Mouse (Mus musculus): ENCODE measurements around the gene Gfod2. TPM values are rescaled to one million over a fixed set of nuclear protein-coding genes. Genes with fewer than 3 reads are reported as not detected.

Gfod2 gene
- polyA plus RNA-seq, 1 experiment from 2014 or later = 36.6 TPM

DNA sequence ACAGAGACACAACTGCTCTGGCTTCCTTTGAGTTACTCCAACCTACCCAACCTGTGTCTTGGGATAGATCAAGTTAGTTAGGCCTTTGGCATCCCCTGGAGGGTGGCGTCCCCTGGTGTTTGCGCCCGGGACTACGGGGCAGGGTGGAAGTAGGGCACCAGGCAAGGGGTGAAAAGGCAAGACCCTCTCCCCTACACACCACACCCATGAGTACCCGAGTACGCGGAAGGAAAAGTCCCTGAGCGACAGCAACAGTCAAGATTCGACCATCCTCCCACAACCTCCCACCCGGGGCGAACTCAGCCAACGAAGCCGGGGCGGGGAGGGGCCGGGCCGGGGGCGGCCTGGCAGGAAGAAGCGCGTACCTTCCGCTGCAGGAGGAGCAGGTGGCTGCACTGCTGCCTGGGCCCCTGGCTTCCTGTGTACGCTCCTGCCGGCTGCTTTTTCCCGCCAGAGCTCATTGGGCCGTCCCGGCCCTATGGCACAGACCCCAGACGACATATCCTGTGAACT lies 72.6 kb downstream of the Gfod2 start, which contains the start of gene Carmil2:
Gene Carmil2 (plus strand): TSS at position 479 of the 513 bp plus-strand sequence.
- WGBS = 10% methylated on average over 26 of the region's 26 CpGs
- Histone ChIP-seq H3K4me3 (peak within 1 kb of the TSS; percentile 30; the same call in 1 of the 2 replicates), H3K4me1 (peaks cover 15% of the 10 kb centered on the region), H3K27ac (replicated peaks) (0 out of 2 replicates have a peak within 1 kb of the TSS, but pooled peaks have one; percentile 8), H3K27me3 (replicated peaks; ENCODE audit: low read depth, poor library complexity, severe bottlenecking) (peaks cover 6% of the 10 kb centered on the region; the same call in 1 of the 2 replicates), H3K36me3 (replicated peaks) (peaks cover 39% of the 10 kb centered on the region), H3K9me3 (no peaks in the 10 kb centered on the region)
- peak; percentile 65 for DNase-seq (ENCODE audit: low spot score)

DNA sequence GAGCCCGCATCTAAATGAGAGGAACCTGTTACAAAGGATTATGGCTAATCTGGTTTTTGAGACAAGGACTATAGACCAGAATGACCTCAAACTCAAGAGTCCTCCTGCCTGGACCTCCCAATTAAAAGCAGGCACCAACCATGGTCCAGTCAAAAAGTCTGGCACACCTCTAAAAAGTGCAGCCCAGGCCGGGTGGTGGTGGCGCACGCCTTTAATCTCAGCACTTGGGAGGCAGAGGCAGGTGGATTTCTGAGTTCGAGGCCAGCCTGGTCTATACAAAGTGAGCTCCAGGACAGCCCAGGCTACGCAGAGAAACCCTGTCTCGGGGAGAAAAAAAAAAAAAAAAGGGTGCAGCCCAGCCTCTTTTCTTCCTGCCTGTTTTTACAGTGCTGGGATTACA lies 73.1 kb downstream of the Gfod2 start:
- Histone ChIP-seq H3K27ac (replicated peaks) (no peak overlapping the region), H3K9me3 (no peaks in the 10 kb centered on the region), H3K27me3 (replicated peaks; ENCODE audit: low read depth, poor library complexity, severe bottlenecking) (peaks cover 6% of the 10 kb centered on the region; the same call in 1 of the 2 replicates), H3K36me3 (replicated peaks) (peaks cover 44% of the 10 kb centered on the region), H3K4me3 (no peak overlapping the region), H3K4me1 (peaks cover 15% of the 10 kb centered on the region)
- 80% methylated on average over 7 of the region's 7 CpGs for WGBS
- DNase-seq (ENCODE audit: low spot score) = no peak

DNA sequence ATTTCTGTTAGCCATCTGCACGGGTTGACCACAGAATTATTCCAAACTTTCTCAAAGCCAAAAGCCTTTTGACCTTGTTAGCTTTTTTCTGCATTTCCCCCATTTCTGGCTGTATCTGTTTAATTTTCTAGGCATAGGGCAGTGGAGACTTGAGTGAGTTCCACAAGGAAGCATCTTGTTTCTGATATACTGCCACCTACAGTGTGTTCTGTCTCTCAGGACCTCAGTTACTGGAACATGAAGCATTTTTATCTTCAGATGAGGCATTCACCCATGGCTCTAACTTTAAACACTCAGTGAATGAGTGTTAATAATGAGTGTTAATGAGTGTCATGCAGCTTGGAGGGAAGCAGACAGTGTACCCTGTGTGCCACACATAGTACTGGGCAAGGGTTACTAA lies 80.6 kb downstream of the Gfod2 start:
- H3K27ac ChIP-seq (replicated peaks) = no peak overlapping the region
- H3K27me3 ChIP-seq (replicated peaks; ENCODE audit: low read depth, poor library complexity, severe bottlenecking) = no peaks in the 10 kb centered on the region
- no peak for DNase-seq (ENCODE audit: low spot score)
- H3K4me1 ChIP-seq = no peaks in the 10 kb centered on the region
- no peaks in the 10 kb centered on the region for H3K9me3 ChIP-seq
- WGBS = 98% methylated on average over 1 of the region's 1 CpGs
- H3K4me3 ChIP-seq = no peak overlapping the region
- H3K36me3 ChIP-seq (replicated peaks) = peaks cover 99% of the 10 kb centered on the region

Other genes starting within 250 kb of the Gfod2 start
- gene Hsd11b2, start 239.9 kb downstream of the Gfod2 start, polyA plus RNA-seq (2016; fragmentation: Nextera tagmentation; extraction: Ambion mirVana) = 18.8 and 22.2 TPM in 2 replicates
- 64.7 and 64.9 TPM in 2 replicates for gene Atp6v0d1, start 192.6 kb downstream of the Gfod2 start, polyA plus RNA-seq (2016; fragmentation: Nextera tagmentation; extraction: Ambion mirVana)
- gene Ripor1, start 153.4 kb downstream of the Gfod2 start, polyA plus RNA-seq (2016; fragmentation: Nextera tagmentation; extraction: Ambion mirVana) = 13.5 and 15.9 TPM in 2 replicates
- gene Ctcf, start 122.1 kb downstream of the Gfod2 start, polyA plus RNA-seq (2016; fragmentation: Nextera tagmentation; extraction: Ambion mirVana) = 136 and 137 TPM in 2 replicates
- gene Agrp, start 121.3 kb downstream of the Gfod2 start, polyA plus RNA-seq (2016; fragmentation: Nextera tagmentation; extraction: Ambion mirVana) = 0.59 and 0.64 TPM in 2 replicates
- gene Carmil2, start 72.4 kb downstream of the Gfod2 start, polyA plus RNA-seq (2016; fragmentation: Nextera tagmentation; extraction: Ambion mirVana) = 1.5 TPM in 2 replicates
- 67.7 and 72.6 TPM in 2 replicates for gene Acd, start 57.6 kb downstream of the Gfod2 start, polyA plus RNA-seq (2016; fragmentation: Nextera tagmentation; extraction: Ambion mirVana)
- gene Pard6a, start 57.5 kb downstream of the Gfod2 start, polyA plus RNA-seq (2016; fragmentation: Nextera tagmentation; extraction: Ambion mirVana) = 15.1 and 16.8 TPM in 2 replicates
- gene 4933405L10Rik, start 51.0 kb downstream of the Gfod2 start, polyA plus RNA-seq (2016; fragmentation: Nextera tagmentation; extraction: Ambion mirVana) = not detected in 2 replicates
- 49.3 and 54.0 TPM in 2 replicates for gene Enkd1, start 50.5 kb downstream of the Gfod2 start, polyA plus RNA-seq (2016; fragmentation: Nextera tagmentation; extraction: Ambion mirVana)
- 11.4 and 12.1 TPM in 2 replicates for gene Ranbp10, start 68.7 kb upstream of the Gfod2 start, polyA plus RNA-seq (2016; fragmentation: Nextera tagmentation; extraction: Ambion mirVana)
- gene Tsnaxip1, start 69.1 kb upstream of the Gfod2 start, polyA plus RNA-seq (2016; fragmentation: Nextera tagmentation; extraction: Ambion mirVana) = 0.19 and 0.40 TPM in 2 replicates
- 49.6 and 51.2 TPM in 2 replicates for gene Cenpt, start 94.6 kb upstream of the Gfod2 start, polyA plus RNA-seq (2016; fragmentation: Nextera tagmentation; extraction: Ambion mirVana)
- gene Thap11, start 96.5 kb upstream of the Gfod2 start, polyA plus RNA-seq (2016; fragmentation: Nextera tagmentation; extraction: Ambion mirVana) = 82.1 and 83.0 TPM in 2 replicates
- 394 and 398 TPM in 2 replicates for gene Nutf2, start 101.9 kb upstream of the Gfod2 start, polyA plus RNA-seq (2016; fragmentation: Nextera tagmentation; extraction: Ambion mirVana)
- gene Edc4, start 122.2 kb upstream of the Gfod2 start, polyA plus RNA-seq (2016; fragmentation: Nextera tagmentation; extraction: Ambion mirVana) = 69.8 and 78.4 TPM in 2 replicates
- 0.35 and 0.54 TPM in 2 replicates for gene Nrn1l, start 134.9 kb upstream of the Gfod2 start, polyA plus RNA-seq (2016; fragmentation: Nextera tagmentation; extraction: Ambion mirVana)
- 35.9 and 38.1 TPM in 2 replicates for gene Pskh1, start 141.8 kb upstream of the Gfod2 start, polyA plus RNA-seq (2016; fragmentation: Nextera tagmentation; extraction: Ambion mirVana)
- 1.9 and 2.2 TPM in 2 replicates for gene Ctrl, start 175.2 kb upstream of the Gfod2 start, polyA plus RNA-seq (2016; fragmentation: Nextera tagmentation; extraction: Ambion mirVana)
- gene Psmb10, start 179.8 kb upstream of the Gfod2 start, polyA plus RNA-seq (2016; fragmentation: Nextera tagmentation; extraction: Ambion mirVana) = 30.5 and 36.8 TPM in 2 replicates
- 1.7 and 2.4 TPM in 2 replicates for gene Lcat, start 184.7 kb upstream of the Gfod2 start, polyA plus RNA-seq (2016; fragmentation: Nextera tagmentation; extraction: Ambion mirVana)
- 31.0 and 33.9 TPM in 2 replicates for gene Slc12a4, start 207.4 kb upstream of the Gfod2 start, polyA plus RNA-seq (2016; fragmentation: Nextera tagmentation; extraction: Ambion mirVana)
- gene Dpep3, start 220.8 kb upstream of the Gfod2 start, polyA plus RNA-seq (2016; fragmentation: Nextera tagmentation; extraction: Ambion mirVana) = not detected in 2 replicates
- 21.0 and 24.9 TPM in 2 replicates for gene Dus2, start 232.7 kb upstream of the Gfod2 start, polyA plus RNA-seq (2016; fragmentation: Nextera tagmentation; extraction: Ambion mirVana)
- not detected in 2 replicates for gene Dpep2nb, start 247.3 kb upstream of the Gfod2 start, polyA plus RNA-seq (2016; fragmentation: Nextera tagmentation; extraction: Ambion mirVana)